Mouse (Mus musculus) heart, adult 2 months (tissue): Measurements from ENCODE around the gene Tgm2.

Source experiments
- CTCF ChIP-seq: fragments of 200-600 bp; IDR thresholded peaks from 2 replicates; pipeline ENCODE4 v1.8.1; 2022; ENCODE audit warnings: antibody characterized with exemption, mild to moderate bottlenecking, moderate library complexity
- EP300 ChIP-seq: fragments of 200-500 bp; IDR thresholded peaks from 2 replicates; pipeline ENCODE4 v1.6.1; 2011; ENCODE audit warnings: low read depth, low read length, control low read depth; ENCODE audit not compliant: insufficient read depth
- POLR2A ChIP-seq: fragments of 200-500 bp; IDR thresholded peaks from 2 replicates; pipeline ENCODE4 v1.6.1; 2011; ENCODE audit warnings: mild to moderate bottlenecking, low read depth, low read length, control low read depth; ENCODE audit not compliant: insufficient read depth

- no peak for TF ChIP-seq EP300
- no peak for TF ChIP-seq CTCF
- TF ChIP-seq POLR2A = no peak
Observed at GRCm38 (mm10) chr2:158068444-158068971, 77.7 kb downstream of the Tgm2 start.
